Mouse (Mus musculus) lung, embryonic 16.5 days (tissue): ENCODE data around the gene Wwox. TPM values are rescaled to one million over a fixed set of nuclear protein-coding genes. Genes with fewer than 3 reads are reported as not detected.
A peak's percentile ranks its signal among the peaks of the same experiment; 100 is the strongest.

Source experiments
- ATAC-seq: fragments of 200-750 bp; cut with Nextera tagmentation; 2 replicates; pipeline ENCODE4 v1.8.0; 2017; ENCODE audit warnings: low read depth, mild to moderate bottlenecking, moderate library complexity
- H3K27ac ChIP-seq: fragments of 300-500 bp; sonication (generic); 2 replicates; pipeline ENCODE4 v1.5.1; 2014; ENCODE audit warnings: mild to moderate bottlenecking, control low read depth, low read length
- H3K27me3 ChIP-seq: fragments of 300-500 bp; sonication (generic); 2 replicates; pipeline ENCODE4 v1.6.1; 2014; ENCODE audit warnings: low read depth, low read length, mixed read lengths; ENCODE audit not compliant: control insufficient read depth, insufficient read depth
- H3K36me3 ChIP-seq: fragments of 300-500 bp; sonication (generic); 2 replicates; pipeline ENCODE4 v1.6.1; 2014; ENCODE audit warnings: low read length; ENCODE audit not compliant: control insufficient read depth, insufficient read depth
- H3K4me1 ChIP-seq: fragments of 300-500 bp; sonication (generic); replicated peaks from 2 replicates; pipeline ENCODE4 v1.6.1; 2014; ENCODE audit warnings: low read length, mixed read lengths; ENCODE audit not compliant: control insufficient read depth, insufficient read depth
- H3K4me2 ChIP-seq: fragments of 300-500 bp; sonication (generic); 2 replicates; pipeline ENCODE4 v1.6.1; 2014; ENCODE audit warnings: low read depth, low read length, control low read depth
- H3K4me3 ChIP-seq: fragments of 300-500 bp; sonication (generic); 2 replicates; pipeline ENCODE4 v1.5.1; 2014; ENCODE audit warnings: mild to moderate bottlenecking, low read length, control low read depth
- H3K9ac ChIP-seq: fragments of 300-500 bp; sonication (generic); 2 replicates; pipeline ENCODE4 v1.6.1; 2014; ENCODE audit warnings: low read length, control low read depth
- H3K9me3 ChIP-seq: fragments of 300-500 bp; sonication (generic); 2 replicates; pipeline ENCODE4 v1.6.1; 2016; ENCODE audit warnings: low read length; ENCODE audit not compliant: control insufficient read depth
- WGBS: fragments of 180-500 bp; shearing (Covaris S2); extraction: QIAGEN DNeasy Blood & Tissue Kit; methylation state at CpG from one replicate; pipeline ENCODE4 v1.1.7; 2014; 5-methylcytosine and 5-hydroxymethylcytosine counted together
- polyA plus RNA-seq: library from polyadenylated mRNA; unstranded; fragments of >200 nt; fragmentation: Nextera tagmentation; extraction: Ambion mirVana; gene quantifications from 2 replicates; pipeline ENCODE4 v1.2.1, GENCODE M21; 2015

The Wwox gene
- polyA plus RNA-seq, 1 experiment from 2014 or later, result 20.2 TPM

DNA sequence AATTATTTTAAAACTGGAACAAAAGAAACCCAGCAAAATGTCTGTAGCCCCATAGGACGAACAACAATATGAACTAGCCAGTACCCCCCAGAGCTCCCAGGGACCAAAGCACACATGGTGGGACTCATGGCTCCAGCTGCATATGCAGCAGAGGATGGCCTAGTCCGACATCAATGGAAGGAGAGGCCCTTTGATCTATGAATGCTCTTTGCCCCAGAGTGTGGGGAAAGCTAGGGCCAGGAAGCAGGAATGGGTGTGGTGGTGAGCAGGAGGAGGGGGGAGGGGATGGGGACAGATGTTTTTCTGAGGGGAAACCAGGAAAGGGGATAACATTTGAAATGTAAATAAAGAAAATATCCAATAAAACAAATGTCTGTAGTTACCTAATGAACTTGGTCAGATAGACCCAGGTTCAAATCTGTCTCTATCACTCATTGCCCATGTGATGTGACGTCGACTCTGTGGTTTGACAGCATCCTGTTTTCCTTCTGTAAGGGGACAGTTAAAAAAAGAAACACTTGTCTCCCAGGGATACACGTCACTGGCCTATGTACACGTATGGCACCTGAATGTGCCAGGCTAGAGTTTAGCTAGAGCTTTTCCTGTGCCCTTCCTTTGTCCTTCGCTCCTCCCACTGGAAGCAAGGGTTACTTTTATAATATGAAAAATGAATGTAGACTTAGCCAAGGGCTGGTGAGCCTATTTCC lies 362.1 kb downstream of the Wwox start:
- 0 out of 2 replicates have a peak, but pooled peaks have one; percentile 41 for ATAC-seq
- no peak overlapping the region for H3K4me3 ChIP-seq
- H3K4me2 ChIP-seq, result no peak overlapping the region
- H3K4me1 ChIP-seq, result peaks cover 3% of the 10 kb centered on the region; the same call in 1 of the 2 replicates
- no peaks in the 10 kb centered on the region for H3K36me3 ChIP-seq
- H3K9ac ChIP-seq, result no peak overlapping the region
- 61% methylated on average over 7 of the region's 7 CpGs for WGBS
- H3K27me3 ChIP-seq, result no peaks in the 10 kb centered on the region
- no peaks in the 10 kb centered on the region for H3K9me3 ChIP-seq
- H3K27ac ChIP-seq, result no peak overlapping the region

DNA sequence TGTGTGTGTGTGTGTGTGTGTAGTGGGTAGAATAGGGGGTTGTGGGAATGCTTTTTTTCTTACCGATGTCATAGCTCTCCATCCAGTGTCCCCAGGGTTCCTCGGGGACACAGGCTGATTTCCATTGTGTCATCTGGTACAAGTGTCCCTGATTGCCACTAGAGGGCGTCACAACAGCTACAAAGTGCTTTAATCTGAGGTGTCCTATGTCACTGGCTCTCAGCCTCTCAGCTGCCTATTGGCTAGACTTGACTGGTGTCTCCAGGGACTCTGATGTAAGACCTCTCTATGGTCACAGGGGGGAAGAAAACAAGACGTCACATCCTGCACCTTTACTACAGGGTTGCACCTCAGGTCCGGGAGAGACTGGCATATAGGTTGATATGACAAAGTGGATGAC lies 363.7 kb downstream of the Wwox start:
- Histone ChIP-seq H3K9me3 (no peaks in the 10 kb centered on the region), H3K27me3 (no peaks in the 10 kb centered on the region), H3K4me2 (no peak overlapping the region), H3K36me3 (no peaks in the 10 kb centered on the region), H3K27ac (no peak overlapping the region), H3K4me3 (no peak overlapping the region), H3K4me1 (peaks cover 3% of the 10 kb centered on the region; the same call in 1 of the 2 replicates), H3K9ac (no peak overlapping the region)
- 63% methylated on average over 5 of the region's 5 CpGs for WGBS
- no peak for ATAC-seq

DNA sequence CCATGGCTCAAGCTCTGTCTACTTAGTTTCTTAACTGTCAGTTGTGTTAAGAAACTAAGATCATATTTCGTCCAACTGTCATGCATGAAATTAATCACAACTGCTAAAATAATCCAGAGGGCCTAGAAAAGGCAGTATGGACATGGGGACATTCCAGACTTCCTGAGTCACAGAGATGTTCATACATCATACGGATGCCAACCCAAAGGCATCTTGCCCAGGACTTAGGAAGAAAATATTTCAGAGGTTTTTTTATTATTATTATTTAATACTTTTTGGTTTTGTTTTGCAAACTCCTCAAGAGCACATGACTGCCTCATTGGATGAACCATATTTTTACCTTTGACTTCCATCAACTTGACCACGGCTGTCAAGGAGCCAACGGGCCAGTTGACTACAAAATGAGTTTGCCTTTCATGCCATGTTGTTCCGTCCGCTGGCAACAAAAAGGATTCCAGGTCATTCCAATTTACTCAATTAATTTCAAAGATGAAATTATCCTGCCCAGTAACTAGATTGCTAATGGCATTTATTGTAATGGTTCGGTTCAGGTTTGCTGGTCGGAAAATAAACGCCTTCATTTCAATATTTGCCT lies 367.5 kb downstream of the Wwox start:
- H3K36me3 ChIP-seq, result no peaks in the 10 kb centered on the region
- no peak overlapping the region for H3K27ac ChIP-seq
- 0 out of 2 replicates have a peak, but pooled peaks cover 3% of the 10 kb centered on the region for H3K9me3 ChIP-seq
- ATAC-seq, result no peak
- no peak overlapping the region for H3K4me3 ChIP-seq
- 94% methylated on average over 9 of the region's 9 CpGs for WGBS
- H3K4me1 ChIP-seq, result no peaks in the 10 kb centered on the region
- no peak overlapping the region for H3K9ac ChIP-seq
- no peaks in the 10 kb centered on the region for H3K27me3 ChIP-seq
- no peak overlapping the region for H3K4me2 ChIP-seq

- WGBS, result 86% methylated on average over 22 of the region's 22 CpGs
- H3K9me3 ChIP-seq, result 0 out of 2 replicates have a peak, but pooled peaks cover 3% of the 10 kb centered on the region
Measured at GRCm38 (mm10) chr8:114807676-114808426, 368.4 kb downstream of the Wwox start.

DNA sequence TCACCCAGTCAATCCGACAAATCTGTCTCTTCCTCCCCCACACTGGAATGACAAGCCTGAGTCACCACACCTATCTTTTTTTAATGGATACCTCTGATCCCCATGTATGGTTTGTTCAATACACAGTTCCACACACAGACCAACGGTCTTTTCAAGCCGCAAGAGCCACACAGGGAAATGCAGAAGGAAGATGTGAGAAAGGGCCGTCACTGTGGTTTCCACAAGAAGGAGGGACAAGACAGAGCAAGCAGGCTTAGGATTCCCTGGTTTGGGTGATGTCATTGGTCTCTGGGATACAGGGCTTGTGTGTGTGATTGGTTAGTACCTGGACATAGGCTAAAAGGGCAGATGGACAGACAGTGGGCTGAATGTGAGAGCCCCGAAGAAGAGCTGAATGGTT lies 371.0 kb downstream of the Wwox start:
- no peak overlapping the region for H3K9ac ChIP-seq
- WGBS, result 85% methylated on average over 5 of the region's 5 CpGs

More at GRCm38 (mm10) chr8:114807676-114808426, 368.4 kb downstream of the Wwox start:
- no peak overlapping the region for H3K4me2 ChIP-seq
- no peaks in the 10 kb centered on the region for H3K27me3 ChIP-seq
- H3K4me3 ChIP-seq, result no peak overlapping the region
- no peaks in the 10 kb centered on the region for H3K36me3 ChIP-seq
- no peak overlapping the region for H3K9ac ChIP-seq
- H3K4me1 ChIP-seq, result no peaks in the 10 kb centered on the region
- H3K27ac ChIP-seq, result no peak overlapping the region
- no peak for ATAC-seq

DNA sequence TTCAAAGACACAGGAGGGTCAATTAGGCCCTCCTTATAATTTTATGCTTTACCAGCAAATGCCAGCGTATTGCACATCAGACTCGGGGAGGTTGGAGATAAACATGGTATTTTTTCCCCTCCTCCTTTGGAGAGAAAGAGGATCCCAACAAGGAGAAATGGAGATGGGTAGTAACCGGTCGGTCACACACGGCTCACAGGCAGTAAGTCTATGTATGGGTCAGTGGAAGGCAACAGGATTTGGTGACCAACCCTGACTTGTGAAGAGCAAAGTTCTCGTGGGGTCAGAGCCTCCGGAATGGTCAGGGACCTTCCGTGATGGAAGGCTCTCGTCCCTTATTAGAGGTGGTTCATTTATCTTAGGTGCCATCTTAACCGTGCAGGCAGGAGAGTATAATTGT lies 374.4 kb downstream of the Wwox start:
- Histone ChIP-seq H3K27ac (no peak overlapping the region), H3K9me3 (0 out of 2 replicates have a peak, but pooled peaks cover 3% of the 10 kb centered on the region), H3K4me2 (no peak overlapping the region), H3K9ac (no peak overlapping the region), H3K4me3 (no peak overlapping the region), H3K36me3 (no peaks in the 10 kb centered on the region), H3K4me1 (peaks cover 16% of the 10 kb centered on the region), H3K27me3 (no peaks in the 10 kb centered on the region)
- ATAC-seq, result no peak
- WGBS, result 90% methylated on average over 10 of the region's 10 CpGs

More for the DNA sequence above, 371.0 kb downstream of the Wwox start:
- Histone ChIP-seq H3K4me1 (peaks cover 6% of the 10 kb centered on the region), H3K36me3 (no peaks in the 10 kb centered on the region), H3K27ac (no peak overlapping the region), H3K9me3 (0 out of 2 replicates have a peak, but pooled peaks cover 3% of the 10 kb centered on the region), H3K4me3 (no peak overlapping the region), H3K4me2 (no peak overlapping the region), H3K27me3 (no peaks in the 10 kb centered on the region)
- no peak for ATAC-seq

- H3K4me3 ChIP-seq, result no peak overlapping the region
- H3K9me3 ChIP-seq, result 0 out of 2 replicates have a peak, but pooled peaks cover 3% of the 10 kb centered on the region
- H3K4me1 ChIP-seq, result peaks cover 16% of the 10 kb centered on the region
- no peaks in the 10 kb centered on the region for H3K36me3 ChIP-seq
- no peaks in the 10 kb centered on the region for H3K27me3 ChIP-seq
- H3K4me2 ChIP-seq, result no peak overlapping the region
- ATAC-seq, result peak; percentile 80
- no peak overlapping the region for H3K9ac ChIP-seq
- H3K27ac ChIP-seq, result peak overlapping the region; percentile 66; the same call in 1 of the 2 replicates
- WGBS, result 35% methylated on average over 10 of the region's 10 CpGs
Measured at GRCm38 (mm10) chr8:114814769-114815736, 375.6 kb downstream of the Wwox start.

DNA sequence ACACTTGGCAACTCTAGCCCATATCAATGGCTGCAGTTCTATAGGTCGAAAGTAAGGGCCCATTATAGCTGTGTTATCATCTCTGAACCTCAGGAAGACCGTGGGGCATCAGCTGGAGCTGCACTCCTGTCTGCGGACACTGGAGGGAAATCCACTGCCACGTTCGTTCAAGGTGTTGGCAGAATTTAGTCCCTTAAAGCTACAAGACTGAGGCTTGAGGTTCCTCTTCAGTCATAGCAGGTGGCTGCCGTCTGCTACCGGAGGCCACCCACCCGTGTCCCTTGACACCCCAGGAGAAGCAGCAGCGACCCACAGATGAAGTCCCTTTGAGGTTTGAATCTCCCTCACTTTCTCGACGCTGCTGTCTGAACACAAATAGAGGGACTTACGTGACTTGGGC lies 376.9 kb downstream of the Wwox start:
- Histone ChIP-seq H3K27ac (no peak overlapping the region), H3K9me3 (0 out of 2 replicates have a peak, but pooled peaks cover under 1% of the 10 kb centered on the region), H3K4me3 (no peak overlapping the region), H3K4me2 (no peak overlapping the region), H3K27me3 (no peaks in the 10 kb centered on the region), H3K4me1 (peaks cover 16% of the 10 kb centered on the region), H3K9ac (no peak overlapping the region), H3K36me3 (no peaks in the 10 kb centered on the region)
- 49% methylated on average over 12 of the region's 12 CpGs for WGBS
- no peak for ATAC-seq
